Mouse (Mus musculus) stomach, embryonic 15.5 days (tissue): ENCODE data around the gene Ctf1. TPM values are rescaled to one million over a fixed set of nuclear protein-coding genes. Genes with fewer than 3 reads are reported as not detected.
"Not testable (repeated sequence)": the region's sequence is repeated elsewhere in the genome, so short reads cannot be mapped to it uniquely, and the experiment has no call there.

ENCODE experiments used
- ATAC-seq: fragments of 200-750 bp; cut with Nextera tagmentation; 2 replicates; pipeline ENCODE4 v1.8.0; 2017; ENCODE audit warnings: low read depth, moderate number of reproducible peaks, moderate TSS enrichment; ENCODE audit not compliant: insufficient read depth, low FRiP score
- H3K27ac ChIP-seq: fragments of 300-500 bp; sonication (generic); 2 replicates; pipeline ENCODE4 v1.5.1; 2015; ENCODE audit warnings: mild to moderate bottlenecking, inconsistent platforms
- H3K27me3 ChIP-seq: fragments of 300-500 bp; sonication (generic); replicated peaks from 2 replicates; pipeline ENCODE4 v1.6.1; 2015; ENCODE audit warnings: inconsistent platforms
- H3K36me3 ChIP-seq: fragments of 300-500 bp; sonication (generic); 2 replicates; pipeline ENCODE4 v1.6.1; 2015; ENCODE audit warnings: inconsistent platforms
- H3K4me1 ChIP-seq: fragments of 300-500 bp; sonication (generic); 2 replicates; pipeline ENCODE4 v1.6.1; 2015; ENCODE audit warnings: inconsistent platforms
- H3K4me2 ChIP-seq: fragments of 300-500 bp; sonication (generic); 2 replicates; pipeline ENCODE4 v1.6.1; 2015; ENCODE audit warnings: mild to moderate bottlenecking, inconsistent platforms
- H3K4me3 ChIP-seq: fragments of 300-500 bp; sonication (generic); replicated peaks from 2 replicates; pipeline ENCODE4 v1.5.1; 2015; ENCODE audit warnings: inconsistent platforms
- H3K9ac ChIP-seq: fragments of 300-500 bp; sonication (generic); 2 replicates; pipeline ENCODE4 v1.6.1; 2015; ENCODE audit warnings: inconsistent platforms
- H3K9me3 ChIP-seq: fragments of 300-500 bp; sonication (generic); 2 replicates; pipeline ENCODE4 v1.6.1; 2016; ENCODE audit warnings: inconsistent platforms
- WGBS: fragments of 180-500 bp; shearing (Covaris S2); methylation state at CpG from one replicate; pipeline ENCODE4 v1.1.7; 2015; 5-methylcytosine and 5-hydroxymethylcytosine counted together
- polyA plus RNA-seq: library from polyadenylated mRNA; unstranded; fragments of >200 nt; fragmentation: Nextera tagmentation; extraction: Ambion mirVana; gene quantifications from 2 replicates; pipeline ENCODE4 v1.2.1, GENCODE M21; 2015

Gene Ctf1
- polyA plus RNA-seq, 1 experiment from 2014 or later = 17.0 TPM

GRCm38 (mm10) chr7:127714816-127715215, 2.3 kb downstream of the Ctf1 start:
- H3K36me3 ChIP-seq = no peaks in the 10 kb centered on the region
- WGBS = 83% methylated on average over 4 of the region's 4 CpGs

GRCm38 (mm10) chr7:127716992-127717391, 4.5 kb downstream of the Ctf1 start:
- Histone ChIP-seq H3K27me3 (no peaks in the 10 kb centered on the region), H3K4me3 (peak overlapping the region; percentile 35), H3K4me1 (peaks cover 25% of the 10 kb centered on the region), H3K9ac (no peak overlapping the region), H3K4me2 (peak overlapping the region; percentile 77), H3K36me3 (no peaks in the 10 kb centered on the region), H3K9me3 (no peaks in the 10 kb centered on the region), H3K27ac (no peak overlapping the region)
- WGBS = 2% methylated on average over 40 of the region's 41 CpGs
- ATAC-seq = peak; percentile 54; the same call in 1 of the 2 replicates

More at GRCm38 (mm10) chr7:127714816-127715215, 2.3 kb downstream of the Ctf1 start:
- H3K27me3 ChIP-seq = no peaks in the 10 kb centered on the region
- no peak for ATAC-seq
- H3K9ac ChIP-seq = no peak overlapping the region
- H3K4me3 ChIP-seq = no peak overlapping the region
- no peak overlapping the region for H3K27ac ChIP-seq
- no peak overlapping the region for H3K4me2 ChIP-seq
- peaks cover 33% of the 10 kb centered on the region for H3K4me1 ChIP-seq
- H3K9me3 ChIP-seq = no peaks in the 10 kb centered on the region

- Histone ChIP-seq H3K27ac (no peak overlapping the region), H3K4me1 (peaks cover 13% of the 10 kb centered on the region), H3K4me2 (no peak overlapping the region), H3K4me3 (no peak overlapping the region), H3K27me3 (no peaks in the 10 kb centered on the region), H3K9me3 (no peaks in the 10 kb centered on the region), H3K36me3 (no peaks in the 10 kb centered on the region), H3K9ac (no peak overlapping the region)
- no peak for ATAC-seq
- WGBS = 91% methylated on average over 6 of the region's 6 CpGs
Measured at GRCm38 (mm10) chr7:127718339-127718738, 5.8 kb downstream of the Ctf1 start.

GRCm38 (mm10) chr7:127719258-127719657, 6.7 kb downstream of the Ctf1 start:
- Histone ChIP-seq H3K4me3 (no peak overlapping the region), H3K27ac (no peak overlapping the region), H3K36me3 (no peaks in the 10 kb centered on the region), H3K9me3 (no peaks in the 10 kb centered on the region), H3K9ac (no peak overlapping the region), H3K4me2 (no peak overlapping the region), H3K27me3 (no peaks in the 10 kb centered on the region), H3K4me1 (peaks cover 8% of the 10 kb centered on the region)
- ATAC-seq = no peak
- 87% methylated on average over 6 of the region's 6 CpGs for WGBS

- no peak for ATAC-seq
- Histone ChIP-seq H3K27ac (no peak overlapping the region), H3K9me3 (no peaks in the 10 kb centered on the region), H3K27me3 (no peaks in the 10 kb centered on the region), H3K4me3 (no peak overlapping the region), H3K4me2 (no peak overlapping the region), H3K4me1 (no peaks in the 10 kb centered on the region), H3K9ac (no peak overlapping the region), H3K36me3 (no peaks in the 10 kb centered on the region)
- 51% methylated on average over 2 of the region's 2 CpGs for WGBS
Measured at GRCm38 (mm10) chr7:127725490-127725889, 13.0 kb downstream of the Ctf1 start.

GRCm38 (mm10) chr7:127725924-127726323, 13.4 kb downstream of the Ctf1 start:
- H3K27ac ChIP-seq = no peak overlapping the region
- H3K9me3 ChIP-seq = no peaks in the 10 kb centered on the region
- no peaks in the 10 kb centered on the region for H3K4me1 ChIP-seq
- 57% methylated on average over 6 of the region's 6 CpGs for WGBS
- no peaks in the 10 kb centered on the region for H3K27me3 ChIP-seq
- H3K4me3 ChIP-seq = no peak overlapping the region
- ATAC-seq = no peak
- H3K4me2 ChIP-seq = no peak overlapping the region
- no peak overlapping the region for H3K9ac ChIP-seq
- no peaks in the 10 kb centered on the region for H3K36me3 ChIP-seq

- H3K4me2 ChIP-seq = no peak overlapping the region
- no peak overlapping the region for H3K9ac ChIP-seq
- H3K27ac ChIP-seq = no peak overlapping the region
- H3K27me3 ChIP-seq = no peaks in the 10 kb centered on the region
- H3K36me3 ChIP-seq = no peaks in the 10 kb centered on the region
- no peaks in the 10 kb centered on the region for H3K4me1 ChIP-seq
- H3K9me3 ChIP-seq = no peaks in the 10 kb centered on the region
- H3K4me3 ChIP-seq = no peak overlapping the region
- 80% methylated on average over 7 of the region's 7 CpGs for WGBS
- no peak for ATAC-seq
Measured at GRCm38 (mm10) chr7:127727898-127728297, 15.4 kb downstream of the Ctf1 start.

- Histone ChIP-seq H3K9ac (no peak overlapping the region), H3K27ac (no peak overlapping the region), H3K36me3 (no peaks in the 10 kb centered on the region), H3K27me3 (no peaks in the 10 kb centered on the region), H3K4me3 (no peak overlapping the region), H3K4me2 (no peak overlapping the region), H3K4me1 (no peaks in the 10 kb centered on the region), H3K9me3 (no peaks in the 10 kb centered on the region)
- no peak for ATAC-seq
- 60% methylated on average over 4 of the region's 4 CpGs for WGBS
Measured at GRCm38 (mm10) chr7:127730170-127730569, 17.6 kb downstream of the Ctf1 start.

GRCm38 (mm10) chr7:127732066-127732465, 19.5 kb downstream of the Ctf1 start, which contains the start of gene Ctf2:
Gene Ctf2, minus strand, starts transcription at chr7:127732166.
- not testable (repeated sequence) for H3K4me1 ChIP-seq, H3K27me3 ChIP-seq, ATAC-seq, H3K27ac ChIP-seq, H3K9ac ChIP-seq, H3K4me2 ChIP-seq, H3K9me3 ChIP-seq, H3K36me3 ChIP-seq, H3K4me3 ChIP-seq
- WGBS = 100% methylated on average over 1 of the region's 5 CpGs

- WGBS = under 1% methylated on average over 26 of the region's 26 CpGs
Measured at GRCm38 (mm10) chr7:127744366-127745045, 32.0 kb downstream of the Ctf1 start, which contains the start of gene Fbxl19. Gene Fbxl19, plus strand, starts transcription at chr7:127744543.

GRCm38 (mm10) chr7:127745251-127745651, 32.7 kb downstream of the Ctf1 start:
- under 1% methylated on average over 19 of the region's 19 CpGs for WGBS
- peak; percentile 80 for ATAC-seq
- Histone ChIP-seq H3K4me1 (peaks cover 19% of the 10 kb centered on the region), H3K9ac (peak overlapping the region; percentile 9; the same call in 1 of the 2 replicates), H3K4me2 (peak overlapping the region; percentile 87), H3K4me3 (peak overlapping the region; percentile 81), H3K9me3 (no peaks in the 10 kb centered on the region), H3K27me3 (no peaks in the 10 kb centered on the region), H3K27ac (peak overlapping the region; percentile 92), H3K36me3 (peaks cover 23% of the 10 kb centered on the region)

More at GRCm38 (mm10) chr7:127744366-127745045, 32.0 kb downstream of the Ctf1 start, which contains the start of gene Fbxl19:
- Histone ChIP-seq H3K9me3 (no peaks in the 10 kb centered on the region), H3K27ac (peak within 1 kb of the TSS; percentile 92), H3K4me1 (peaks cover 19% of the 10 kb centered on the region), H3K27me3 (no peaks in the 10 kb centered on the region), H3K9ac (peak within 1 kb of the TSS; percentile 9; the same call in 1 of the 2 replicates), H3K36me3 (peaks cover 15% of the 10 kb centered on the region), H3K4me3 (peak within 1 kb of the TSS; percentile 81), H3K4me2 (peak within 1 kb of the TSS; percentile 87)
- no peak for ATAC-seq

GRCm38 (mm10) chr7:127745652-127746493, 33.3 kb downstream of the Ctf1 start:
- Histone ChIP-seq H3K9ac (peak overlapping the region; percentile 70), H3K27ac (peak overlapping the region; percentile 92), H3K9me3 (no peaks in the 10 kb centered on the region), H3K27me3 (no peaks in the 10 kb centered on the region), H3K4me1 (peaks cover 19% of the 10 kb centered on the region), H3K4me3 (peak overlapping the region; percentile 81), H3K36me3 (peaks cover 28% of the 10 kb centered on the region), H3K4me2 (peak overlapping the region; percentile 87)
- ATAC-seq = peak; percentile 87
- WGBS = under 1% methylated on average over 38 of the region's 39 CpGs
